Mouse (Mus musculus) hindbrain, embryonic 12.5 days (tissue): ENCODE data around the gene Nfya. TPM values are rescaled to one million over a fixed set of nuclear protein-coding genes. Genes with fewer than 3 reads are reported as not detected.

Experiments
- ATAC-seq: fragments of 200-750 bp; cut with Nextera tagmentation; 2 replicates; pipeline ENCODE4 v1.8.0; 2017; ENCODE audit warnings: moderate TSS enrichment; ENCODE audit not compliant: low FRiP score
- H3K27ac ChIP-seq: fragments of 300-500 bp; sonication (generic); 2 replicates; pipeline ENCODE4 v1.5.1; 2016; ENCODE audit warnings: mild to moderate bottlenecking
- H3K27me3 ChIP-seq: fragments of 300-500 bp; sonication (generic); 2 replicates; pipeline ENCODE4 v1.6.1; 2016; ENCODE audit warnings: mild to moderate bottlenecking
- H3K36me3 ChIP-seq: fragments of 300-500 bp; sonication (generic); 2 replicates; pipeline ENCODE4 v1.6.1; 2016; ENCODE audit warnings: mild to moderate bottlenecking
- H3K4me1 ChIP-seq: fragments of 300-500 bp; sonication (generic); 2 replicates; pipeline ENCODE4 v1.6.1; 2016
- H3K4me2 ChIP-seq: fragments of 300-500 bp; sonication (generic); replicated peaks from 2 replicates; pipeline ENCODE4 v1.6.1; 2016; ENCODE audit warnings: mild to moderate bottlenecking
- H3K4me3 ChIP-seq: fragments of 300-500 bp; sonication (generic); 2 replicates; pipeline ENCODE4 v1.5.1; 2016; ENCODE audit warnings: mild to moderate bottlenecking
- H3K9ac ChIP-seq: fragments of 300-500 bp; sonication (generic); 2 replicates; pipeline ENCODE4 v1.6.1; 2016; ENCODE audit warnings: mild to moderate bottlenecking, moderate library complexity
- H3K9me3 ChIP-seq: fragments of 300-500 bp; sonication (generic); replicated peaks from 2 replicates; pipeline ENCODE4 v1.6.1; 2016; ENCODE audit warnings: mild to moderate bottlenecking
- WGBS: fragments of 180-500 bp; shearing (Covaris S2); methylation state at CpG from one replicate; pipeline ENCODE4 v1.1.7; 2016; 5-methylcytosine and 5-hydroxymethylcytosine counted together
- polyA plus RNA-seq: library from polyadenylated mRNA; unstranded; fragments of >200 nt; fragmentation: Nextera tagmentation; extraction: Ambion mirVana; gene quantifications from 2 replicates; pipeline ENCODE4 v1.2.1, GENCODE M21; 2016

The Nfya gene
- polyA plus RNA-seq, 1 experiment from 2014 or later, result 16.7 TPM

GRCm38 (mm10) chr17:48407910-48408525 lies 1.7 kb downstream of the Nfya start:
- H3K4me3 ChIP-seq, result peak overlapping the region; percentile 77
- H3K27me3 ChIP-seq, result no peaks in the 10 kb centered on the region
- ATAC-seq, result no peak
- H3K9me3 ChIP-seq, result no peaks in the 10 kb centered on the region
- peak overlapping the region; percentile 99 for H3K27ac ChIP-seq
- H3K4me1 ChIP-seq, result peaks cover 27% of the 10 kb centered on the region
- peak overlapping the region; percentile 93 for H3K9ac ChIP-seq
- peak overlapping the region; percentile 73 for H3K4me2 ChIP-seq
- no peaks in the 10 kb centered on the region for H3K36me3 ChIP-seq
- 17% methylated on average over 8 of the region's 8 CpGs for WGBS

- Histone ChIP-seq H3K4me2 (peak overlapping the region; percentile 73; the same call in 1 of the 2 replicates), H3K9me3 (no peaks in the 10 kb centered on the region), H3K9ac (peak overlapping the region; percentile 93; the same call in 1 of the 2 replicates), H3K4me3 (no peak overlapping the region), H3K27me3 (no peaks in the 10 kb centered on the region), H3K27ac (no peak overlapping the region), H3K4me1 (peaks cover 26% of the 10 kb centered on the region), H3K36me3 (no peaks in the 10 kb centered on the region)
- WGBS, result 93% methylated on average over 4 of the region's 4 CpGs
- no peak for ATAC-seq
Observed at GRCm38 (mm10) chr17:48407154-48407553, 2.6 kb downstream of the Nfya start.

GRCm38 (mm10) chr17:48404706-48405105 lies 5.0 kb downstream of the Nfya start:
- Histone ChIP-seq H3K4me3 (no peak overlapping the region), H3K9me3 (no peaks in the 10 kb centered on the region), H3K9ac (no peak overlapping the region), H3K4me2 (no peak overlapping the region), H3K36me3 (peaks cover 7% of the 10 kb centered on the region), H3K4me1 (peaks cover 15% of the 10 kb centered on the region), H3K27ac (no peak overlapping the region), H3K27me3 (no peaks in the 10 kb centered on the region)
- WGBS, result 74% methylated on average over 1 of the region's 1 CpGs
- no peak for ATAC-seq

- H3K27ac ChIP-seq, result no peak overlapping the region
- ATAC-seq, result no peak
- H3K4me3 ChIP-seq, result no peak overlapping the region
- H3K4me2 ChIP-seq, result no peak overlapping the region
- H3K27me3 ChIP-seq, result no peaks in the 10 kb centered on the region
- WGBS, result 92% methylated on average over 2 of the region's 2 CpGs
- H3K9me3 ChIP-seq, result no peaks in the 10 kb centered on the region
- H3K9ac ChIP-seq, result no peak overlapping the region
- peaks cover 15% of the 10 kb centered on the region for H3K36me3 ChIP-seq
- peaks cover 15% of the 10 kb centered on the region for H3K4me1 ChIP-seq
Observed at GRCm38 (mm10) chr17:48403848-48404247, 5.9 kb downstream of the Nfya start.

GRCm38 (mm10) chr17:48402751-48403150 lies 7.0 kb downstream of the Nfya start:
- no peaks in the 10 kb centered on the region for H3K27me3 ChIP-seq
- peaks cover 8% of the 10 kb centered on the region for H3K4me1 ChIP-seq
- H3K4me2 ChIP-seq, result no peak overlapping the region
- H3K9ac ChIP-seq, result no peak overlapping the region
- H3K4me3 ChIP-seq, result no peak overlapping the region
- ATAC-seq, result no peak
- H3K27ac ChIP-seq, result no peak overlapping the region
- H3K36me3 ChIP-seq, result peaks cover 24% of the 10 kb centered on the region
- H3K9me3 ChIP-seq, result no peaks in the 10 kb centered on the region
- 96% methylated on average over 3 of the region's 3 CpGs for WGBS

- 91% methylated on average over 4 of the region's 4 CpGs for WGBS
- no peak overlapping the region for H3K4me2 ChIP-seq
- H3K4me3 ChIP-seq, result no peak overlapping the region
- no peak for ATAC-seq
- no peaks in the 10 kb centered on the region for H3K9me3 ChIP-seq
- H3K9ac ChIP-seq, result no peak overlapping the region
- no peaks in the 10 kb centered on the region for H3K27me3 ChIP-seq
- no peak overlapping the region for H3K27ac ChIP-seq
- peaks cover 25% of the 10 kb centered on the region for H3K36me3 ChIP-seq
- no peaks in the 10 kb centered on the region for H3K4me1 ChIP-seq
Observed at GRCm38 (mm10) chr17:48401710-48402109, 8.0 kb downstream of the Nfya start.

- Histone ChIP-seq H3K4me2 (no peak overlapping the region), H3K4me3 (no peak overlapping the region), H3K36me3 (peaks cover 83% of the 10 kb centered on the region), H3K27ac (no peak overlapping the region), H3K4me1 (no peaks in the 10 kb centered on the region), H3K9ac (no peak overlapping the region), H3K9me3 (no peaks in the 10 kb centered on the region), H3K27me3 (no peaks in the 10 kb centered on the region)
- 97% methylated on average over 3 of the region's 3 CpGs for WGBS
- no peak for ATAC-seq
Observed at GRCm38 (mm10) chr17:48392616-48393015, 17.1 kb downstream of the Nfya start.

- 96% methylated on average over 5 of the region's 5 CpGs for WGBS
- Histone ChIP-seq H3K4me2 (no peak overlapping the region), H3K36me3 (peaks cover 94% of the 10 kb centered on the region)
Observed at GRCm38 (mm10) chr17:48391446-48391845, 18.3 kb downstream of the Nfya start.

GRCm38 (mm10) chr17:48389442-48389841 lies 20.3 kb downstream of the Nfya start:
- Histone ChIP-seq H3K4me3 (no peak overlapping the region), H3K27me3 (no peaks in the 10 kb centered on the region), H3K9ac (no peak overlapping the region), H3K4me1 (no peaks in the 10 kb centered on the region), H3K27ac (no peak overlapping the region), H3K9me3 (no peaks in the 10 kb centered on the region), H3K4me2 (no peak overlapping the region), H3K36me3 (peaks cover 85% of the 10 kb centered on the region)
- 96% methylated on average over 5 of the region's 5 CpGs for WGBS
- no peak for ATAC-seq

More at GRCm38 (mm10) chr17:48391446-48391845, 18.3 kb downstream of the Nfya start:
- Histone ChIP-seq H3K4me3 (no peak overlapping the region), H3K9ac (no peak overlapping the region), H3K27ac (no peak overlapping the region), H3K27me3 (no peaks in the 10 kb centered on the region), H3K9me3 (no peaks in the 10 kb centered on the region), H3K4me1 (no peaks in the 10 kb centered on the region)
- ATAC-seq, result no peak

GRCm38 (mm10) chr17:48388666-48389065 lies 21.0 kb downstream of the Nfya start:
- WGBS, result 92% methylated on average over 2 of the region's 2 CpGs
- Histone ChIP-seq H3K9me3 (no peaks in the 10 kb centered on the region), H3K36me3 (peaks cover 77% of the 10 kb centered on the region), H3K27me3 (no peaks in the 10 kb centered on the region), H3K27ac (no peak overlapping the region), H3K9ac (no peak overlapping the region), H3K4me2 (no peak overlapping the region), H3K4me3 (no peak overlapping the region), H3K4me1 (no peaks in the 10 kb centered on the region)
- ATAC-seq, result no peak

- no peak overlapping the region for H3K9ac ChIP-seq
- peaks cover 50% of the 10 kb centered on the region for H3K36me3 ChIP-seq
- 79% methylated on average over 2 of the region's 2 CpGs for WGBS
- H3K27ac ChIP-seq, result no peak overlapping the region
- no peaks in the 10 kb centered on the region for H3K9me3 ChIP-seq
- H3K4me1 ChIP-seq, result no peaks in the 10 kb centered on the region
- no peak overlapping the region for H3K4me3 ChIP-seq
- H3K27me3 ChIP-seq, result no peaks in the 10 kb centered on the region
- H3K4me2 ChIP-seq, result no peak overlapping the region
- ATAC-seq, result no peak
Observed at GRCm38 (mm10) chr17:48385786-48386461, 23.8 kb downstream of the Nfya start.

GRCm38 (mm10) chr17:48379050-48379449 lies 30.7 kb downstream of the Nfya start:
- no peaks in the 10 kb centered on the region for H3K9me3 ChIP-seq
- H3K4me2 ChIP-seq, result no peak overlapping the region
- H3K36me3 ChIP-seq, result no peaks in the 10 kb centered on the region
- H3K9ac ChIP-seq, result no peak overlapping the region
- no peak overlapping the region for H3K4me3 ChIP-seq
- no peak overlapping the region for H3K27ac ChIP-seq
- no peaks in the 10 kb centered on the region for H3K4me1 ChIP-seq
- H3K27me3 ChIP-seq, result no peaks in the 10 kb centered on the region
- no peak for ATAC-seq

GRCm38 (mm10) chr17:48376102-48376501 lies 33.6 kb downstream of the Nfya start:
- Histone ChIP-seq H3K27me3 (no peaks in the 10 kb centered on the region), H3K36me3 (no peaks in the 10 kb centered on the region), H3K27ac (no peak overlapping the region), H3K4me2 (no peak overlapping the region), H3K9me3 (no peaks in the 10 kb centered on the region), H3K4me1 (no peaks in the 10 kb centered on the region), H3K4me3 (no peak overlapping the region), H3K9ac (no peak overlapping the region)
- 93% methylated on average over 1 of the region's 1 CpGs for WGBS
- ATAC-seq, result no peak
